Mouse (Mus musculus) embryonic facial prominence, embryonic 11.5 days (tissue): ENCODE data around the gene Rhbg. TPM values are rescaled to one million over a fixed set of nuclear protein-coding genes. Genes with fewer than 3 reads are reported as not detected.
"Not testable (repeated sequence)": the region's sequence is repeated elsewhere in the genome, so short reads cannot be mapped to it uniquely, and the experiment has no call there.

Experiments
- ATAC-seq: fragments of 200-750 bp; cut with Nextera tagmentation; replicated peaks from 2 replicates; pipeline ENCODE4 v1.8.0; 2017; ENCODE audit warnings: low read depth; ENCODE audit not compliant: insufficient number of reproducible peaks, low FRiP score, low TSS enrichment
- DNase-seq: peaks from one replicate; pipeline ENCODE4 v3.0.0-alpha.2; 2015; ENCODE audit warnings: low spot score
- H3K27ac ChIP-seq: fragments of 300-500 bp; sonication (generic); replicated peaks from 2 replicates; pipeline ENCODE4 v1.5.1; 2014; ENCODE audit warnings: mild to moderate bottlenecking, low read depth, low read length, control low read depth
- H3K27me3 ChIP-seq: fragments of 300-500 bp; sonication (generic); 2 replicates; pipeline ENCODE4 v1.6.1; 2014; ENCODE audit warnings: mild to moderate bottlenecking, low read length, moderate library complexity, mixed read lengths; ENCODE audit not compliant: control insufficient read depth, insufficient read depth
- H3K36me3 ChIP-seq: fragments of 300-500 bp; sonication (generic); replicated peaks from 2 replicates; pipeline ENCODE4 v1.6.1; 2014; ENCODE audit warnings: low read depth, mild to moderate bottlenecking, low read length, moderate library complexity, mixed read lengths; ENCODE audit not compliant: control insufficient read depth, insufficient read depth
- H3K4me1 ChIP-seq: fragments of 300-500 bp; sonication (generic); 2 replicates; pipeline ENCODE4 v1.6.1; 2014; ENCODE audit warnings: low read length, mixed read lengths; ENCODE audit not compliant: control insufficient read depth, insufficient read depth
- H3K4me2 ChIP-seq: fragments of 300-500 bp; sonication (generic); 2 replicates; pipeline ENCODE4 v1.6.1; 2014; ENCODE audit warnings: low read depth, mild to moderate bottlenecking, control low read depth, low read length, moderate library complexity
- H3K4me3 ChIP-seq: fragments of 300-500 bp; sonication (generic); 2 replicates; pipeline ENCODE4 v1.5.1; 2014; ENCODE audit warnings: low read depth, low read length, control low read depth
- H3K9ac ChIP-seq: fragments of 300-500 bp; sonication (generic); replicated peaks from 2 replicates; pipeline ENCODE4 v1.6.1; 2014; ENCODE audit warnings: mild to moderate bottlenecking, control low read depth, low read length
- H3K9me3 ChIP-seq: fragments of 300-500 bp; sonication (generic); replicated peaks from 2 replicates; pipeline ENCODE4 v1.6.1; 2016; ENCODE audit warnings: mild to moderate bottlenecking, low read length, inconsistent platforms, mixed read lengths; ENCODE audit not compliant: control insufficient read depth
- WGBS: fragments of 180-500 bp; shearing (Covaris S2); extraction: QIAGEN DNeasy Blood & Tissue Kit; methylation state at CpG from one replicate; pipeline ENCODE4 v1.1.7; 2014; 5-methylcytosine and 5-hydroxymethylcytosine counted together
- polyA plus RNA-seq: library from polyadenylated mRNA; unstranded; fragments of >200 nt; fragmentation: Nextera tagmentation; extraction: Ambion mirVana; gene quantifications from 2 replicates; pipeline ENCODE4 v1.2.1, GENCODE M21; 2014

Rhbg gene
- polyA plus RNA-seq, 1 experiment from 2014 or later: 0.25 TPM

DNA sequence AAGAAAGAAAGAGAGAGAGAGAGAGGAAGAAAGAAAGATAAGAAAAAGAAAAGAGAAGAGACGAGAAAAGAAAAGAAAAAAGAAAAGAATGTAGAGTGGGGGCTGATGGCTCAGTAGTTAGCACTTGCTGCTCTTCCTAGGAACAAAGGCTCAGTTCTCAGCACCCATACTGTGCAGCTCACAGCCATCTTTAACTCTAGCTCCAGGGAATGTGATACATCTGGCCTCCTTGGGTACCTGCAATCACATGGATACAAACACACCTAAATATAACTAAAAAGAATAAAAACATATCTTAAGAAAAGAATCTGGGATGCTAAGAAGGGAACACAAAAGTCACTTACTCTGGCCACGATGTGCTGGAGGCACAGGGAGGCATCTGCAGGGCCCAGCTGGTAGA, 21.6 kb upstream of the Rhbg start:
- 89% methylated on average over 2 of the region's 2 CpGs for WGBS
- Histone ChIP-seq H3K4me1 (no peaks in the 10 kb centered on the region), H3K36me3 (no peaks in the 10 kb centered on the region), H3K4me2 (no peak overlapping the region), H3K4me3 (no peak overlapping the region), H3K27ac (no peak overlapping the region), H3K9ac (no peak overlapping the region), H3K27me3 (no peaks in the 10 kb centered on the region), H3K9me3 (no peaks in the 10 kb centered on the region)
- DNase-seq: no peak
- ATAC-seq: no peak

- no peaks in the 10 kb centered on the region for H3K9me3 ChIP-seq
- no peaks in the 10 kb centered on the region for H3K4me1 ChIP-seq
- DNase-seq: no peak
- ATAC-seq: no peak
- H3K4me3 ChIP-seq: no peak overlapping the region
- H3K36me3 ChIP-seq: no peaks in the 10 kb centered on the region
- H3K27me3 ChIP-seq: no peaks in the 10 kb centered on the region
- no peak overlapping the region for H3K27ac ChIP-seq
- no peak overlapping the region for H3K4me2 ChIP-seq
- no peak overlapping the region for H3K9ac ChIP-seq
- 91% methylated on average over 4 of the region's 4 CpGs for WGBS
These were observed 19.5 kb upstream of the Rhbg start for GRCm38 (mm10) chr3:88274002-88274401.

DNA sequence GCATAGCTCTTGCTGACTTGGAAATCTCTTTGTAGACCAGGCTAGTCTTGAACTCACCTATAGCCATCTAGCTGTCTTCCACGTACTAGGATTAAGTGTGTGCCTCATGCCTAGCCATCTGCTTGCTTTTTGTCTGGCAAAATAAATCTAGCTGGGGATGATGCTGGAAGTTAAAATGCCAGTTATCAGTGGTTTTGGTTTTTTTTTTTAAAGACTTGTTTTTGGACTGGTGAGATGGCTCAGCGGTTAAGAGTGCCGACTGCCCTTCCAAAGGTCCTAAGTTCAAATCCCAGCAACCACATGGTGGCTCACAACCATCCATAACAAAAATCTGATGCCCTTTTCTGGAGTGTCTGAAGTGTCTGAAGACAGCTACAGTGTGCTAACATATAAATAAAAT, 17.4 kb upstream of the Rhbg start:
- H3K36me3 ChIP-seq: no peaks in the 10 kb centered on the region
- H3K27ac ChIP-seq: no peak overlapping the region
- H3K4me2 ChIP-seq: no peak overlapping the region
- DNase-seq: no peak
- no peak overlapping the region for H3K4me3 ChIP-seq
- no peaks in the 10 kb centered on the region for H3K9me3 ChIP-seq
- ATAC-seq: no peak
- no peak overlapping the region for H3K9ac ChIP-seq
- no peaks in the 10 kb centered on the region for H3K4me1 ChIP-seq
- WGBS: 92% methylated on average over 3 of the region's 3 CpGs
- no peaks in the 10 kb centered on the region for H3K27me3 ChIP-seq

DNA sequence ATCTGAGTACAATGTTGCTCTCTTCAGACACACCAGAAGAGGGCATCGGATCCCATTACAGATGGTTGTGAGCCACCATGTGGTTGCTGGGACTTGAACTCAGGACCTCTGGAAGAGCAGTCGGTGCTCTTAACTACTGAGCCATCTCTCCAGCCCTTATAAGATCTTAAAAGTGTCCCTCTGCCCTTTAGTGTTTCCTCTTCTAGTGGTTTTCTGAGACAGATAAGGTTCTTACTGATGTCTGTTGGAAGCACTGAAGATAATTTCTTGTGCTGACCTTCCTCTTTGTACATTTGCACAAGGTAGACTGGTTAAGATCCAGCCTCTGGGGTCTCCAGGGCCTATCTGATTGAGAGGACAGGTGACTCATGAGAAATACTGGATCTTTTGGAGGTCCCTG, 16.8 kb upstream of the Rhbg start:
- not testable (repeated sequence) for H3K4me2 ChIP-seq, ATAC-seq, H3K9me3 ChIP-seq, DNase-seq, H3K27ac ChIP-seq, H3K4me3 ChIP-seq, H3K4me1 ChIP-seq, H3K9ac ChIP-seq, H3K36me3 ChIP-seq, H3K27me3 ChIP-seq
- WGBS: 87% methylated on average over 2 of the region's 2 CpGs

GRCm38 (mm10) chr3:88268991-88269390, 14.5 kb upstream of the Rhbg start:
- H3K27me3 ChIP-seq: no peaks in the 10 kb centered on the region
- no peaks in the 10 kb centered on the region for H3K9me3 ChIP-seq
- H3K4me3 ChIP-seq: no peak overlapping the region
- DNase-seq (no peak), ATAC-seq (no peak)
- H3K36me3 ChIP-seq: no peaks in the 10 kb centered on the region
- no peak overlapping the region for H3K27ac ChIP-seq
- no peak overlapping the region for H3K4me2 ChIP-seq
- no peak overlapping the region for H3K9ac ChIP-seq
- 83% methylated on average over 5 of the region's 5 CpGs for WGBS
- no peaks in the 10 kb centered on the region for H3K4me1 ChIP-seq

- 81% methylated on average over 6 of the region's 6 CpGs for WGBS
- not testable (repeated sequence) for H3K9me3 ChIP-seq, ATAC-seq, H3K9ac ChIP-seq, H3K27ac ChIP-seq, H3K4me1 ChIP-seq, H3K4me3 ChIP-seq, H3K36me3 ChIP-seq, H3K27me3 ChIP-seq, DNase-seq, H3K4me2 ChIP-seq
These were observed 13.5 kb upstream of the Rhbg start for GRCm38 (mm10) chr3:88268014-88268413.

DNA sequence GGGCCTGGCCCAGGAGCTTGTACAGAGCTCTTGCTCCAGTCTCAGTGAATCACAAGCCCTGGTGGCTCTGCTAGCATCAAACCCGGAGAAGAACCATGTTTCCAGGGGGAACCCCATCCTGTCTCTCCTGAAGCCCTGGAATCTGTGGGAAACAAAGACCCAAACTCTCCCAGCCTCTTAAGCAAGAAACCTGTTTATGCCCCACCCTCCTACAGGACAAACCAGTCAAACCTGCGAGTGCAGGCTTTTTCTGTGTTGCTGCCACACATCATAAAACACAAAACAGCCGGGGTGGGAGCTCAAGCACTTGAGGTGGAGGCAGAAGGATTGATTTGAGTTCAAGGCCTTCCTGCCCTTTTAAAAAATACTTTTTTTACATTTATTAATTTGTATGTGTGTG, 7.8 kb upstream of the Rhbg start:
- H3K4me3 ChIP-seq: no peak overlapping the region
- WGBS: 71% methylated on average over 3 of the region's 3 CpGs
- no peaks in the 10 kb centered on the region for H3K27me3 ChIP-seq
- no peak overlapping the region for H3K4me2 ChIP-seq
- H3K4me1 ChIP-seq: no peaks in the 10 kb centered on the region
- H3K27ac ChIP-seq: no peak overlapping the region
- H3K9ac ChIP-seq: no peak overlapping the region
- ATAC-seq (no peak), DNase-seq (no peak)
- H3K9me3 ChIP-seq: no peaks in the 10 kb centered on the region
- no peaks in the 10 kb centered on the region for H3K36me3 ChIP-seq

DNA sequence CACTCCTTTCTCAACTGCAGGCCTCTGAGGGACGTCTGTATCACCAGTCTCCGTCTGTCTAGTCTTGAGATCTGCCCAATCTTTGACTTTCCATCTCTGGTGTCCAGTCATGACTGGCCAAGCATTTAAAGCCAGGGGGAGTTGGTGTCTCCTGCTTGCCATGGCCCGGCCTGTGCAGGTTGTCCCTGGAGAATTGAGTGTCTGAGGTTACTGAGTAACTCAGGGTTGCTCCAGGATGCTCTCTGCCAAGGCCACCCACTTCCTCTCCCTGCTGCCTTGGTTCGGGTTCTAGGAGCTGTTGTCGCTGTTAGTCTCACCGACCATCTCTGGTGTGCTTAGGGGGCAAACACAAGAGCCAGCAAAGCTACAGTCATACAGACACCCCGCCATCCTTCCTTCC, 1.9 kb upstream of the Rhbg start:
- no peak overlapping the region for H3K9ac ChIP-seq
- no peak overlapping the region for H3K4me2 ChIP-seq
- no peaks in the 10 kb centered on the region for H3K9me3 ChIP-seq
- H3K4me3 ChIP-seq: no peak overlapping the region
- H3K27ac ChIP-seq: no peak overlapping the region
- H3K4me1 ChIP-seq: peaks cover 2% of the 10 kb centered on the region; the same call in 1 of the 2 replicates
- WGBS: 78% methylated on average over 7 of the region's 7 CpGs
- DNase-seq (no peak), ATAC-seq (no peak)
- H3K36me3 ChIP-seq: no peaks in the 10 kb centered on the region
- peaks cover 22% of the 10 kb centered on the region for H3K27me3 ChIP-seq
